Mouse (Mus musculus) midbrain, postnatal 0 days (tissue): ENCODE data around the gene Metrnl. TPM values are rescaled to one million over a fixed set of nuclear protein-coding genes. Genes with fewer than 3 reads are reported as not detected.

Experiments used
- ATAC-seq: fragments of 200-750 bp; cut with Nextera tagmentation; 2 replicates; pipeline ENCODE4 v1.8.0; 2017; ENCODE audit warnings: moderate number of reproducible peaks, mild to moderate bottlenecking, moderate TSS enrichment, moderate library complexity; ENCODE audit not compliant: low FRiP score
- DNase-seq: peaks from one replicate; pipeline ENCODE4 v3.0.0-alpha.2; 2015; ENCODE audit warnings: low spot score
- H3K27ac ChIP-seq: fragments of 300-500 bp; sonication (generic); 2 replicates; pipeline ENCODE4 v1.5.1; 2014; ENCODE audit warnings: low read depth, mild to moderate bottlenecking, low read length, mixed read lengths
- H3K27me3 ChIP-seq: fragments of 300-500 bp; sonication (generic); 2 replicates; pipeline ENCODE4 v1.6.1; 2014; ENCODE audit warnings: low read length, control low read depth, mixed read lengths; ENCODE audit not compliant: insufficient read depth
- H3K36me3 ChIP-seq: fragments of 300-500 bp; sonication (generic); 2 replicates; pipeline ENCODE4 v1.6.1; 2014; ENCODE audit warnings: low read length, control low read depth, mixed read lengths; ENCODE audit not compliant: insufficient read depth
- H3K4me1 ChIP-seq: fragments of 300-500 bp; sonication (generic); 2 replicates; pipeline ENCODE4 v1.6.1; 2014; ENCODE audit warnings: mild to moderate bottlenecking, control low read depth, antibody characterized with exemption, low read length, mixed read lengths; ENCODE audit not compliant: insufficient read depth
- H3K4me2 ChIP-seq: fragments of 300-500 bp; sonication (generic); 2 replicates; pipeline ENCODE4 v1.6.1; 2014; ENCODE audit warnings: low read depth, mild to moderate bottlenecking, low read length, mixed read lengths; ENCODE audit not compliant: poor library complexity, severe bottlenecking
- H3K4me3 ChIP-seq: fragments of 300-500 bp; sonication (generic); 2 replicates; pipeline ENCODE4 v1.5.1; 2014; ENCODE audit warnings: low read depth, mild to moderate bottlenecking, low read length, moderate library complexity
- H3K9ac ChIP-seq: fragments of 300-500 bp; sonication (generic); replicated peaks from 2 replicates; pipeline ENCODE4 v1.6.1; 2014; ENCODE audit warnings: mild to moderate bottlenecking, low read length, moderate library complexity, mixed read lengths; ENCODE audit not compliant: poor library complexity, severe bottlenecking
- H3K9me3 ChIP-seq: fragments of 300-500 bp; sonication (generic); 2 replicates; pipeline ENCODE4 v1.6.1; 2016; ENCODE audit warnings: low read length, control low read depth
- CTCF ChIP-seq: IDR thresholded peaks from 2 replicates; pipeline ENCODE4 v1.5.1; 2016; ENCODE audit warnings: antibody characterized with exemption, mild to moderate bottlenecking
- WGBS: fragments of 180-500 bp; shearing (Covaris S2); extraction: QIAGEN DNeasy Blood & Tissue Kit; methylation state at CpG from one replicate; pipeline ENCODE4 v1.1.7; 2014; 5-methylcytosine and 5-hydroxymethylcytosine counted together
- polyA plus RNA-seq: library from polyadenylated mRNA; unstranded; fragments of >200 nt; fragmentation: Nextera tagmentation; extraction: Ambion mirVana; gene quantifications from 2 replicates; pipeline ENCODE4 v1.2.1, GENCODE M21; 2015
- total RNA-seq: library from RNA; depleted of rRNA; stranded (reverse); fragments of >200 nt; gene quantifications from 2 replicates; pipeline ENCODE4 v1.2.3, GENCODE M21; 2014

Metrnl gene
- total and polyA plus RNA-seq, 2 experiments from 2014 or later, result 12.5 to 15.8 TPM

DNA sequence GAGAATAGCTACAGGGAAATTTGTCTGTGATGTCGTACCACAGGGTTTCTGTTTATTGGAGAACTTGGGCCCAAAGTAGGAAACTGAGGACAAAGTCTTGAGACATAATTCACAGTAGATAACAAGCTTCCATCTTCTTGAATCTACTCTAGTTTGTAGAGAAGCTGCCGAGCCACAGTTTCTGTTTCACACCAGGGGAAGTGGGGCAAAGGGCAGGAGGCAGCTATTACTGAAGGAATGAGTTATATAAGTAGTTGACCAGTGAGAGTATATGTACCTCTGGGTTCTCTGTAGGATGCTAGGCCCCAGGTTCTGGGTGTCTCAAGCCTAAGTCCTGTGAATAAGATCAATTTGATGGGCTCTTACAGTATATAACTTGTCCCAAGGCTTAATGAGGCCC is 12.2 kb downstream of the Metrnl start:
- no peaks in the 10 kb centered on the region for H3K4me1 ChIP-seq
- H3K27ac ChIP-seq, result no peak overlapping the region
- DNase-seq, result no peak
- no peaks in the 10 kb centered on the region for H3K27me3 ChIP-seq
- no peak for ATAC-seq
- H3K9ac ChIP-seq, result no peak overlapping the region
- H3K4me2 ChIP-seq, result no peak overlapping the region
- H3K4me3 ChIP-seq, result no peak overlapping the region
- 88% methylated on average over 2 of the region's 2 CpGs for WGBS
- no peaks in the 10 kb centered on the region for H3K9me3 ChIP-seq
- peaks cover 9% of the 10 kb centered on the region for H3K36me3 ChIP-seq
- TF ChIP-seq CTCF, result no peak

DNA sequence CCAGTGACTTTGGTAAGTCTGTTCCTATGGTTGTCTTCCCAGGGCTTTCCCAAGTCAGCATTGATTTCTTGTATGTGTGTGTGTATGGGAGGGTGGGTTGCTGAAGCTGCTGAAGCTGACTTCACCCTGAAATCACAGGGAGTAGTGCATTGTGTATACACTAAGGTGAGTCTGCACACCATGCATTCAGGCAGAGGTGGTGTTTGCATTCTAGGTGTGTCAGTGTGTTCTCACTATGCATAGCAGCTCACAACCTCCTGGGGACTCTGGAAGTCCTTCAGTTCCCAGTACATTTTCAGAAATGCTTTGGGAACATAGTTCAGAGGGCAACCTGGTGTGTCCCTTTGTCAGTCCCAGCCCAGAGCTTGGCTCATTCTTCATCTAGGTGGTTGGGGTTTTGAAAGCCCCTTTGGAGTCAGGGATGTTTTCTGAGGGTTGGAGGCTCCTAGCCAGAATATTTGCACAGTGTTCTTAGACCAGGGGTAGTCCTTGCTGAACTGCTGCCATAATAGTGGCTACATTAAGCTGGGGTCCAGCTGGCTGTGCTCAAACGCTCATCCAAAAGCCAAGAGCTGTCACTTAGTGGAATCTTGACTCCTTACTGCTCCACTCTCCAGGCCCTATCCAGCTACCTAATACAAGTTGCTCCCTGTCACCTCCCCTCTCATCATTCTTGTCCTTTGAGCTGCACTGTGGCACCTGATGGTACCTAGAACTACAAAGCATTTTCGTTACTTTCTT is 13.6 kb downstream of the Metrnl start:
- Histone ChIP-seq H3K4me1 (no peaks in the 10 kb centered on the region), H3K4me2 (no peak overlapping the region), H3K9ac (no peak overlapping the region), H3K27me3 (no peaks in the 10 kb centered on the region), H3K36me3 (peaks cover 9% of the 10 kb centered on the region; the same call in 1 of the 2 replicates), H3K27ac (no peak overlapping the region), H3K4me3 (no peak overlapping the region), H3K9me3 (no peaks in the 10 kb centered on the region)
- 90% methylated on average over 2 of the region's 2 CpGs for WGBS
- TF ChIP-seq CTCF, result no peak
- ATAC-seq (no peak), DNase-seq (no peak)

DNA sequence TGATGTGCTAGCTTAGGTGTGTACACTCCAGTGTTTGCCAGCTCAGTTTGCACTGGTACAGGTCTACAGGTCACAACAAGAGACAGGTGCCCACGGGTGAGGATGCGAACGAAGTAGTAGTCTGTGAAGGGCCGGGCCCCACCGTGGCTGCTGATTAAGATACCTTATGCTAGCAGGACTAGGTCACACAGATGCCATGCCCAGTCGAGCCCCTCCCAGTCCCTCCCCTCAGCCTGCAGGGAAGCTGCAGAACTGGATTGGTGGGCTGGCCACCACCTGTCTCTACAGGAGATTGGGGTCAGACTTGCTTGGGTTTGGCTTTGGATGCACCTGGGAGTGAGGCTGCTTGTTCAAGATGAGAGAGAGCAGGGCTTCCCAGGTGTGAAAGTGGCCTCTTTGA is 16.4 kb downstream of the Metrnl start:
- Histone ChIP-seq H3K9me3 (no peaks in the 10 kb centered on the region), H3K27ac (no peak overlapping the region), H3K9ac (no peak overlapping the region), H3K27me3 (no peaks in the 10 kb centered on the region), H3K4me1 (no peaks in the 10 kb centered on the region), H3K4me2 (no peak overlapping the region), H3K4me3 (no peak overlapping the region), H3K36me3 (peaks cover 9% of the 10 kb centered on the region; the same call in 1 of the 2 replicates)
- 69% methylated on average over 6 of the region's 6 CpGs for WGBS
- DNase-seq (no peak), ATAC-seq (no peak)
- TF ChIP-seq CTCF, result no peak

DNA sequence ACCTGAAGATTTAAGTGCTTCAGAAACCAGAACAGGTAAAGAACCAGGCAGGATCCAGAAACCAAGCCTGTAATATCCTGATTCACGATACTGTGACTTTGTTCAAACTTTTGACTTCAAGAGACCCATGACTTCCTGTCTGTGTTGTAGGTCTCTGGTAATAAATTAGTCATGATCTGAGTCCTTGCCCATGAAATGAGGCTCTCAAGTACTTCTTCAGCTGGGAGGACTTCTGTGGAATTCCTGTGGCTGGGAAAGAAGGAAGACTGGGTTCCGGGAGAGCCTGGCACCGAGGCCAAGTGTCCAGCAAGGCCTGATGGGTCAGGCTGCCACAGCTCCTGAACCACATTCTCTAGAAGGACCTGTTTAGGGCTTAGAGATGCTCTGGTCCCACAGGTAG is 19.4 kb downstream of the Metrnl start:
- ATAC-seq (no peak), DNase-seq (no peak)
- WGBS, result 94% methylated on average over 3 of the region's 3 CpGs
- H3K27me3 ChIP-seq, result no peaks in the 10 kb centered on the region
- H3K36me3 ChIP-seq, result 0 out of 2 replicates have a peak, but pooled peaks cover 6% of the 10 kb centered on the region
- H3K27ac ChIP-seq, result no peak overlapping the region
- H3K9ac ChIP-seq, result no peak overlapping the region
- no peaks in the 10 kb centered on the region for H3K9me3 ChIP-seq
- no peak for TF ChIP-seq CTCF
- no peaks in the 10 kb centered on the region for H3K4me1 ChIP-seq
- no peak overlapping the region for H3K4me2 ChIP-seq
- H3K4me3 ChIP-seq, result no peak overlapping the region

DNA sequence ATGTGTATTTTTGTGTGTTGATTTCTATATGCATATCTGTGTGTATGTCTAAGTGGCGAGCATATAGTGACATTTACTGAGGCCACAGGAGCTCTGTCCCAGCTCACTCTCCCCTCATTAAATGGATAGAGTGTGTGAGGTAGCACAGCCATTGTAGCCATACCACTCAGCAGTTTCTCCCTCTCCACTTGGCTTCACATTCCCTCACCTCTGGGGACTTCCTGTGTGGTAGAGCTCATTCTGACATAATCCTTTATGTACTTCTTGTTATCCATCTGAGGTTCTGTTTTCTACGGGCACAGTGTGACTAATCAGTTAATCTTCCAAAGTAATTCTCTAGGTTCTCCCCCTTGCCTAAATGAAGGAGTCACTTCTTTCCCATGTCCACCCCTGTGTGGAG is 21.1 kb downstream of the Metrnl start:
- no peak for TF ChIP-seq CTCF
- Histone ChIP-seq H3K27ac (no peak overlapping the region), H3K4me3 (no peak overlapping the region), H3K4me1 (no peaks in the 10 kb centered on the region), H3K9me3 (no peaks in the 10 kb centered on the region), H3K36me3 (no peaks in the 10 kb centered on the region), H3K4me2 (no peak overlapping the region), H3K9ac (no peak overlapping the region), H3K27me3 (no peaks in the 10 kb centered on the region)
- DNase-seq (no peak), ATAC-seq (no peak)
- WGBS, result 59% methylated on average over 2 of the region's 2 CpGs

DNA sequence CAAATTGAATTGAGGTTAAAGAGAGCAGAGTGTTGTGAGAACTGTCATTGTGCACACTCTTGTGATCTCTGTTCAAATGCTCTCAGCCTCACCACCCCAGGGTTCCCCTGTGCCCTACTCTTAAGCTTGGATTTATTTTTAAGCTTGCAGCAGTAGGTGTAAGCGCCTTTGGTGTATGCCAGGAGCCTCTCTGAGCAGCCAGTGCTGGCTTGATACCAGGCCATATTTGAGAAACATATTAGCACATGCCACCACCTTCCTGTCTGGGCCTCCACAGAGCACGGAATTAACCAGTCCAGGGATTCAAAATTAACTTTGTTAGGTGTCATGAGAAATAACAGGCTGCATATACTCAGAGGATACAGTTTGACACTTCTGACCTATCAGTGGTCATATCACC is 25.3 kb downstream of the Metrnl start:
- Histone ChIP-seq H3K9ac (no peak overlapping the region), H3K4me1 (no peaks in the 10 kb centered on the region), H3K4me3 (no peak overlapping the region), H3K9me3 (no peaks in the 10 kb centered on the region), H3K36me3 (no peaks in the 10 kb centered on the region), H3K4me2 (no peak overlapping the region), H3K27ac (no peak overlapping the region), H3K27me3 (no peaks in the 10 kb centered on the region)
- 89% methylated on average over 2 of the region's 2 CpGs for WGBS
- no peak for DNase-seq
- ATAC-seq, result no peak
- TF ChIP-seq CTCF, result no peak
